Mouse (Mus musculus) ovary, postnatal 36 days (tissue): ENCODE results near the gene Ppp1ca.

Experiments
- DNase-seq: peaks from one replicate; pipeline ENCODE4 v3.0.0; 2022; ENCODE audit warnings: low spot score, mixed read lengths

Ppp1ca gene

DNA sequence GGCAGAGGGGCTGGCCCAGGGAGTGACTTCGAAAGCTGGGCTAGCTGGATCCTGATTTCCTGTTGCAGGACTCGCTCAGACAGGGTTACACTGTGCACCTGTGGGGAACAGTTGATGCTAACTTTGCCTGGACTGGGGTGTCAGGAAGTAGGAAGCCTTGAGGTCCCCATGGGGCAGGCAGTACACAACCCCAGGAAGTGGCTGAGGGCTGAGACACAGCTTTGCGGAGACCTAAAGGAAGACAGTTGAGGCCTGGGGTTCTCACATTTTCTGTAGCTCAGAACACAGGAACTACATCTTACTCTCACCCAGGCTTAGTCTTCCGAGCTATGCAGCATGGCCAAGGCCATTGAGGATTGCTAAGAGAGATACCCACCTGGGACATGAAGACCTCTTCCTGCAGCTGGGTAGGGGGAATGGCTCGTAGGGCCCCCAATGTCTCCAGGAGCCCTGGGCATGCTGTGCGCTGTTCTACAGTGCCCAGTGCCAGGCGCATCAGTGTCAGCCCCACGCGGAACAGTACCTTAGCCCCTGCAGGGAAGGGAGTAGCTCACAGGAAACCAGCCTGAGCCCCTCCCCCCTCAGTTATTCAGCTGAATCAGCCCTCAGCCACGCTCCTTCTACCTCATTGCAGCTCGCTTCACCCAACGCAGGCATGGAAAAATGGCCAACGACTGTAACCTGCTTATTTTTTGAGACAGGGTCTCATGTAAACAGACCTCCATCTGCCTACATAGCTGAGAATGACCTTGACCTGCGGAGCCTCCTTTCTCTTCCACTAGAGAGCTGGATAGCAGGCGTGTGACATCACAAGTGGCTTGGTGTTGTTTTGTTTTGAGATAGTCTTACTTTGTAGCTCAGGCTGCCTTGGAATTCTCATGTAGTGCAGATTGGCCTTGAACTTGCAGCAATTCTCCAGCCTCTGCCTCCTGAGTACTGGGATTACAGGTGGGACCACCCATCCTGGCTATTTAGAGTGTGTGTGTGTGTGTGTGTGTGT lies 6.6 kb upstream of the Ppp1ca start:
- no peak for DNase-seq

DNA sequence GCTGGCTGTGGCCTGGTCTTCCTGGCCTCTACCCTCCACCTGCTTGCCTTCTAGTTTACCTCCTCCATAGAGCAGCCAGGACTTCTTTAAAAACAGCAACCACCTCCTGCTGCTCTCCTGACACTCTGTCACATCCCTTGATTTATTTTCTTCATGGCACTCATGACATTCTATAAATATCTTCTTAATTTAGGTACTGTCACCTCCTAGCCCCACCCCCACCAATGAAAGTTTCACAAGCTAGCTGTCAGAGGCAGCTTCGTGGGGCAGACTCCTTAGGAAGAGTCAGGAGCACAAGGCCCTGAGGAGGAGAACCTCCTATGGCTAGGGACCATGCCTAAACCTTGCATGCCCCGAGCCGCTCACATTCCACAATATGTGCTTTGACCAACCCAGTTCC lies 4.6 kb upstream of the Ppp1ca start:
- DNase-seq, result no peak

DNA sequence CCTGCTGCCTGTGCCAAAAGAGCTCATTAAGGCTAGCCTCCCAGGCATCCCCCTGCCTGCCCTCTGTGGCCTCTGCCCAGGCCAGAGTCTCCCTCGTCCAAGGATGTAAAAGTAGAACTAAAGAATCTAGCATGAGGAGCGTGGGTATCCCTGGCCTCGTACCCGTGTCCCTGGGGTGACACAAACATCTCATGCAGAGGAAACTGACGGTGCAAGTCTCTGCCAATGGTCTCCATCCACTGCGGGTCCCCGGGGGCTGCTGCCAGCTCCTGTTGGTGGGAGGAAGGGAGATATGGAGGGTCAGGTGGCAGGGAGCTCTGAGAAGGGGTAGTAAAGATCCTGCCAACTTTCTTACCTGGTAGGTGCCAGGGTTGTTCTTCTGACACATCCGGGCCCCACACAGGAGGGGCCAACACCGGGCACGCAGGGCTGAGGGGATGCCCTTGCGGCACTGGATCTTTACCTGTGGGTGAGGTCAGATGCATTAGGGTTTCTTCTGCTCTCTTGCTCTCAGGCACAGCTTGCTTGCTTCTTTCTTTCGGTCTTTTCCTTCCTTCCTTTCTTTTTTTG lies 2.7 kb upstream of the Ppp1ca start:
- no peak for DNase-seq

DNA sequence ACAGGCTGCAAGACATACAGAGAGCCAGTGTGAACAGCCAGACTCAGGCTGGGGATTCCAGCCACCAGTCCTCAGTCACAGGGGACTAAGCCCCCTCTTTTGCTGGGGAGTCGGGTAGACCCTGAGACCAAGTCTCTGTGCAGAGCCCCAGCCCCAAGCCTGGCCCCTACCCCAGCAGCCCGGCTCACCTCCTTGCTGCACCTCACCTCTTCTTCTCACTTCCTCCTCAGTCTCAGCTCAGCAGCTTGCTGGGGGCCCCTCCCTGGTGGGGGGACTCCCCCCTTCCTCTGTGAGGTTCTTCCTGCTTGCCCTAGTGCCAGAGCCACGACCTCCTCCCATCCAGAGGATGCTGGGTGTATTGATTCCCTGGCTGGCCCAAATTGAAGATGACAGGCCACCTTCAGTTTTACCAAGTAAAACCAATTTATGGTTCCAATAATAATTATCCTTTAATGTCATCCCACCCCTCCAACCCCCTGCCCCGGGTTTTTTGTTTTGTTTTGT lies 982 bp upstream of the Ppp1ca start, which contains the start of gene Tbc1d10c:
Gene Tbc1d10c (minus strand): TSS at position 454 of the 504 bp plus-strand sequence.
- no peak for DNase-seq

DNA sequence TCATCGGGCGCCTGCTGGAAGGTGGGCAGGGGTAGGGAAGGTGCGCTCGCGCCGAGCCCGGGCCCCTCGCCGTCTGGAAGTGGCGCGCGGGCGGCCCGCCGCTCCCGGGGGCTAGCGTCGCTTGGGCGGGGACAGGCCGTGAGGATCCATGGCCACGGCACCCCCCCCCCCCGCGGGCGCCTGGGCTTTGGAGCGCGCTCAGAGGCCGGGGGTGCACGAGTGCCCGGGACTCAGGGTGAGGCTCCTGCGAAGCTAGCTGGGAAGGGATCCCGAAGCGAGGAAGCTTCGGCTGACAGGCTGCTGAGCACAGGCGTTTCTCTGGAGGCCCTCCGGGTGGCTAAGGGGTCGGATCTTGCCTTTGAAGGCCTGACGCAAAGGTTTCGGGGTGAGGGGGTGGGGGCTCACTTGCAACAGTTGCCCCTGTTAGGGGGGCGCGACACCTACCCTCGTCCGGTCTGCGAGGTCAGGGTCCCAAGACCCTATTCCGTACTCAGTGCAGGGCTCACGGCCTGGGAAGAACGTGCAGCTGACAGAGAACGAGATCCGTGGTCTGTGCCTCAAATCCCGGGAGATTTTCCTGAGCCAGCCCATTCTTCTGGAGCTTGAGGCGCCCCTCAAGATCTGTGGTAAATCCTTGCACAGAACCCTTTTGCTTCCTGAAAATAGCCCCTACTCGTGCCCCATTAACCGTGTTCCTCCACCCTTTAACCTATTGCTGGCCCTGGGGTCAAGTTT lies 553 bp downstream of the Ppp1ca start:
- DNase-seq, result no peak

DNA sequence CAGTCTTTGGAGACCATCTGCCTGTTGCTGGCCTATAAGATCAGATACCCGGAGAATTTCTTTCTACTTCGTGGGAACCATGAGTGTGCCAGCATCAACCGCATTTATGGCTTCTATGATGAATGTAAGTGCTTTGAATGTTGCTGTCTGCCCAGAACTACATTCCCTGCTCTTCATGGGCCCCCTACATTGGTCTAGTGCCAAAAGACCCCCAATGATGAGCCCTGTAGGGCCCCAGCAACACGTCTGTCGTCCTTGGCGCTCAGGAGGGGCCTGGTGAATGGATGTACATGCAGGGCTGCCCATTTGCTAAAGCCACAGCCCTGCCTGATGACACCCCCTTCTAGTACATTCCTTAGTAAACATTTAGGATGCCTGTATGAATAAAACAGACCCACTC lies 1.3 kb downstream of the Ppp1ca start:
- DNase-seq, result no peak

DNA sequence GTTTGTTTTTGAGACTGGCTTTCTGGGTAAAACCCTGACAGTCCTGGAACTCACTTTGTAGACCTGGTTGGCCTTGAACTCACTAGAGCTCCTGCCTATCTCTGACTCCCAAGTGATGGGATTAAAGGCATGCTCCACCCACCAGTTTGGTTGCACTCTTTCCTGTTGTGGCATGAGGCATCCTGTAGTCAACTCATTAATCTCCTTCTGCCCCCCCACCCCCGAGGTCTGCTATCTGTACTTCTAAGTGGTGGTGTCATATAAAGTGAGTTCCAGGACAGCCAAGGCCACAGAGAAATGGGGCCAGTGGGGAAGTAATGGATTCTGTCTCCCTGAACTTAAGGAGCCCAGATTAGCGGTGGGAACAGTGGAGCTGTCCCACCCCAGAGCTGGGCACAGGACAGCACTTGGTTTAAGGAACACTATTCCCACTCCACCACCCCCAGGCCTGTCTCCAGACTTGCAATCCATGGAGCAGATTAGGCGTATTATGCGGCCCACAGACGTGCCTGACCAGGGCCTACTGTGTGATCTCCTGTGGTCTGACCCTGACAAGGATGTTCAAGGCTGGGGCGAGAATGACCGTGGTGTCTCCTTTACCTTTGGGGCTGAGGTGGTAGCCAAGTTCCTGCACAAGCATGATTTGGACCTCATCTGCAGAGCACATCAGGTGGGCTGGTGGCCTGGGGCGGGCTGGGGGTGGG lies 2.3 kb downstream of the Ppp1ca start:
- no peak for DNase-seq

DNA sequence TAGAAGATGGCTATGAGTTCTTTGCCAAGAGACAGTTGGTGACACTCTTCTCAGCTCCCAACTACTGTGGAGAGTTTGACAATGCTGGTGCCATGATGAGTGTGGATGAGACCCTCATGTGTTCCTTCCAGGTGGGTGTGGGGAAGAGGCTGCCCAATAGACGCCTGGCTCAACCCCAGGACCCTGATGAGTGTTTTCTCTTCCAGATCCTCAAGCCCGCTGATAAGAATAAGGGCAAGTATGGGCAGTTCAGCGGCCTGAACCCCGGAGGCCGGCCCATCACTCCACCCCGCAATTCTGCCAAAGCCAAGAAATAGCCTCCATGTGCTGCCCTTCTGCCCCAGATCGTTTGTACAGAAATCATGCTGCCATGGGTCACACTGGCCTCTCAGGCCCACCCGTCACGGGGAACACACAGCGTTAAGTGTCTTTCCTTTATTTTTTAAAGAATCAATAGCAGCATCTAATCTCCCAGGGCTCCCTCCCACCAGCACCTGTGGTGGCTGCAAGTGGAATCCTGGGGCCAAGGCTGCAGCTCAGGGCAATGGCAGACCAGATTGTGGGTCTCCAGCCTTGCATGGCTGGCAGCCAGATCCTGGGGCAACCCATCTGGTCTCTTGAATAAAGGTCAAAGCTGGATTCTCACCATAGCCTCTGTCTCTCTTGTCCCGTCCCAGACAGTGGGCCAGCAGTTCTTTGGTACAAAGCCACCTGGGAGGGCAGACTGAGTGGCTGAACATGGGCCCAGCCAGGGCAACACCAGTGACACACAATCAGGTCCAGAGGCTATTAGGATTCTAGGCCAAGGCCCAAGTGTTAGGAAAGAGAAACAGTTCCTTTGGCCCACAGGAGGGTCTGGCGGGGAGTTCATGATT lies 3.1 kb downstream of the Ppp1ca start:
- DNase-seq, result no peak

DNA sequence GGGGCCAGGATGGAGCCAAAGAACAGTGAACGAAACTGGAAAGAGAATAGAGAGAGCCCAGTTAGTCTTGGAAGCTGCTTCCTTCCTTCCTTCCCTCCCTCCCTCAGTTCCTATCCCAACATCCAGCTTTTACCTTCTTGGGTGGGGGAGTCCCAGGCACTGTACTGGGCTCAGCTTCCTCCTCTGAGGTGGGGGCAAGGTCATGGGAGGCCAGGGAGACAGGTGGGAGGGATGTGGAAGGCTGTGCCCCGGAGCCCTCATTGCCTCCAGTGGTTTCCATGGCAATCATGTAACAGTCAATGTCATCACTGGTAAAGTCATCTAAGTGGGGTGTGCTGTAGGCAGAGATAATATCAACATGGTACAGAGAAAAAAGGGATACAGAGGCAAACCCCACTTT lies 4.2 kb downstream of the Ppp1ca start:
- no peak for DNase-seq

DNA sequence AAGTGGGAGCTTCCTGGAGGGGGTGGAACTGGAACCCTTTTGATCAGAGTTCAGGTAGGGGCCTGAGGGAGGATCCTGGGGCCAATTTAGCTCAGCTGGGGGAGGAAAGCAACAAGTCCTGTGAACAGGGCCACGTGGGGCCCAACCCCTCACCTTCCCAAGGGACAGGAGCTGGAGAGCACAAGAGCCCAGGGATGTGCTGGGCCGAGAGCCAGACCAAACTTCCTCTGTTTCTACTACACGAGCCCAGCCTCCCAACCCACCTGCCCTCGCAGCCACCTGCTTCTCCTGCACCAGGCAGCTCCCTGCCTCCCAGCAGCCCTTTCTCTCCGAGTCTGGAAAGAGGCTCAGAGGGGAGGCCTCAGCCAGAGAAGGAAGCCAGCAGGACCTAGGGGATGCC lies 4.7 kb downstream of the Ppp1ca start:
- no peak for DNase-seq

DNA sequence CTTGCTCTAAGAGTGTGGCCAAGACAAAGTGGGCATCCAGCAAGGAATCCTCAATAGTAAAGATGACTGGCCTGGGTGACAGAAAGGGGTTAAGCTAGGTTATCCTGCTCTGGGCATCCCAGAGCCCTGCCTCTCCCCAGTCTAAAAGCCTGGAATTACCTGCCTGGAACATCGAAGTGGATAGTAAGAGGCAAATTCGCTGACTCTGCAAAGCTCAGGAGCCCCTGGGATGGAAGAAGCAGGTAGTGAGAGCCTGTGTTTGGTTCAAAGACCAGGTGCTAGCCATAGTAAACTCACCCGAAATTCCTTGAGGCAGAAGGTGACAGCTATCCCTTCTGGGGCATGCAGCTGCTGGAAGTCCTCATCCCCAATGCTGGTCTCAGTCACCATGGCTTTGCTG lies 5.3 kb downstream of the Ppp1ca start:
- no peak for DNase-seq

DNA sequence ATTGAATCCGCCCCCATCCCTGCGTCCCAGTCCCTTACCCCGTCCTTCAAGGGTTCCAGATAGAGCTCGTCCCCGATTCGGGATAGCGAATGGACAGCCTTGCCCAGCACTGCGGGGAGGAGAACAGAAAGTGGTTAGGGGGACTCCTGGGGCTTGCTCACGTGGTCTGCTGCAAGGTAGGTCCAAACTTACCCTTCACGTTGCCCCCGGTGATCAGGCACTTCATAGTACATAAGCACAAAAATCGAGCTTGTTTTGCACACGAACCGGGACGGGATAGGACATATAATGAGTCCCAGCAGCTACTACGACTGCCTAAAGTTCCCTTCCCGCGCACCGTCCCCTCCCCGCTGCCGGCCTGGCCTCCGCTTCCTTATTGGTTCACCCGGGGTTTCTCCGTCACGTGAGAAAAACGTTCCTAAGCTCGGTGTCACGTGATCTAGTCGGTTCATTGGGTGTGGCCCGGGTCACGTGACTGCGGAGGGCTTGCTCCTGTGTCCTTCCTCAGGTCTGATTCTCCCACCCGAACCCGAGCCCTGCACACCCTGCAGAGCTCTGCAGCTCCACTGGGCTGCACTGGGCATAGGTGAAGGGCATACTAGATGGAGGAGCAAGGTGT lies 9.5 kb downstream of the Ppp1ca start, which contains the start of gene Rad9a:
Gene Rad9a (minus strand): TSS at position 372 of the 619 bp plus-strand sequence.
- DNase-seq, result peak; percentile 91

DNA sequence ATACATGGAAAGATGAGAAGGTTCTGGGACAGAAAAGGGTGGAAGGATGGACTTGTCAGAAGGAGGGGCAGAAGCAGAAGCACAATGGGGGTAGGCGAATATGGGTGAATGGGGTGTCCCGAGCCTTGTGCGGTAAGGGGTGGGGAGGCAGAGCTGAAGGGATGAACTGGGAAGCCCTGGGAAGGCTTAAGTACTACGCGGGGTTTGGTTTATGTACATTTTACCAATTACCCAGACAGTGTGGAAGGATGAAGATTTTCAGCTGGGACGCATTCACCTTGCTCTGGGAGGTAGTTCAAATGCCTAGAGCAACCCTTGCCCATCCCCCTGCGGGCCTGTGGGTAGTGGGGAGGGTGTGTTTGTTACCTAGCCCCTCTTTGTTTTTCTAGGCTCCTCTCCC lies 10.3 kb downstream of the Ppp1ca start:
- no peak for DNase-seq

DNA sequence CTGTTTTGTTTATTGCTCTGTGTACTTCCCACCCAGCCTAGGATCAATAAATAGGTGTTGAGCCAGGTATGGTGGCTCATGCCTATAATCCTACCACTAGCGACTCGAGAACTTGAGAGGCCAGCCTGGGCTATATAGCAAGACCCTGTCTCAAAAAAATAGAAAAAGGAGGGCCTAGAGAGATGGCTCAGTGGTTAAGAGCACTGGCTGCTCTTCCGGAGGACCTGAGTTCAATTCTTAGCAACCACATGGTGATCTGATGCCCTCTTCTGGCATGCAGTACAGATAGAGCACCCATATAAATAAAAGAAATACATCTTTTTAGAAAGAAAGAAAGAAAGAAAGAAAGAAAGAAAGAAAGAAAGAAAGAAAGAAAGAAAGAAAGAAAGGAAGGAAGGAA lies 11.3 kb downstream of the Ppp1ca start:
- no peak for DNase-seq

DNA sequence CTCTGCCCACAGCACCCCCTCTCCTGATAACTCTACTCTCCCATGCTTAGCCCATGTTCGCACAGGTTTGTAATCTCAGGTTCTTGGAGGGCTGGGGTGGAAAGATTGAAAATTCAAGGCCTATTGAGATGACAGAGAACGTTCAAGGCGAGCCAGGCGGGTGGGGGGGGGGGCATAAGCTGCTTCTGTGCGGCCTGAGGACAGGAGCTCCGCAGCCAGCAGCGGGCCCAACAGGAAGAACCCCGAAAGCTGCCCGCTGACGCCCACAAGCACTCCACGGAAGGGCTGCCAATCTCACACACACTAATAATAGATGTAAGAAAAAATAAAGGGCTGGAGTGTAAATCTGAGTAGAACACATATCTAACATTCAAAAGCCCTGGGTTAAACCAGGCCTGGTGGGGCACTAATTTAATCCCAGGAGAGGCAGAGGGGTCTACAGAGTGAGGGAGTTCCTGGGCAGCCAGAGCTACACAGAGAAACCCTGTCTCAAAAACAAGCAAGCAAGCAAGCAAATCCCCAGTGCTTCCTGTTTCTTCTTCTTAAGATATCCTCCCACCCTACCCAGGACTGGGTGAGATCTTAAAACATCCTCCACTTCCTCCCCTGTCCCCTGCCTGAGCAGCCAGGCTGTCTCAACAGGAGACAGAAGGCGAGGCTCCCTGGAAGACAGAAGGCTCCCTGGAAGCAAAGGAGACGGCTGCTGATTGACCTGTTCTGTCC lies 11.9 kb downstream of the Ppp1ca start:
- DNase-seq, result no peak

DNA sequence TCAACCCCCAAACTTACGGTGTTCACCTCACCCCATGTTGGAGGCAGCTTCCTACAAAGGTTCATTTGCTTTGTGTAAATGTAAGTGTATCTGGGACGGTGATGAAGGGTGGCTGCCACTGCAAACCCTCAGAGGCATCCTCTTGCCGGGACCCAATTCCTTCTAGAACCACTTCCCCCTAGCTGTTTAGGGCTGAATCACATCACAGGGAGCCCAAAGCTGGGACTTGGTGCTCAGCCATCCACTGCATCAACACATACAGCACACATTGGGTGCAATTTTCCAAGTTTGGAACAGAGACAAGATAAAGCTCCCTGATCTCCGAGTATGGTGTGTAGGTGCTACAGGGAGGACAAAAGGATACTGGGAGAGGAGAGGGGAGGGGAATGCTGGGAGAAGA lies 13.0 kb downstream of the Ppp1ca start:
- DNase-seq, result no peak

DNA sequence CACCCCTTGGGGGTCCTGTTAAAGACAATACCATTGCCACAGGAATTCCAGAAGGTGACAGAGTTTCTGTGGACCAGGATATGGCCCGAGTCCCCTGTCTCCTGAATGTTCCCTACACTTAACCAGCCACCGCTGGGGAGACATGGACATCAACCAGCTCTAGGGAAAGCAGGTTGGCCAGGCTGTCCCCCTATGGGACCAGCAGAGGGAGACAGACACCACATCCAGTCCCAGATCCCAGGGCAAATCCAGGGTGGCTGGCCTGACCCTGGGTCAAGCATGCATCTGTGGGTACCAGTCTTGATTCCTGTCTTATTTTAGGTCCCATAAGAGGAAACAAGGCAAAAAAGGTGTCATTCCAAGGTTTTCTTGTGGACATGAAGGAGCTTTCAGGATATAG lies 15.1 kb downstream of the Ppp1ca start:
- peak; percentile 72 for DNase-seq

DNA sequence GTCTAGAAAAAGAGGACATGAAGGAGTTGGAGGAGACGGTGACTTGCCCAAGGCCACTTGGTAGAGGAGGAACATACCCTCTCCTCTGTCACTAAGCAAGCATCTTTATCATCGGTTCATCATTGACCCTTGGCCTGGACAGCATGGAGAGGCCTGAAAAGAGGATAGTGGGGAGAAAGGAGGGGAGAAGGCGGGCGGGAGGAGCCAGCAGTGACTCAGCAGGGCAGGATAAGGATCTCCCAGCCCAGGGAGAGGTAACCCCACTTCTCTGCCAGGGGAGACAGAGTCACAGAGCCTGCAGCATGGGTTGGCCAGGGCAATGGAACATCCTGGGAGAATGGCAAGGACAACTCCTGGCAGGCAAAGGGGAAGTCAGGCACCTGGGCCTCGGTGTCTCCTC lies 16.7 kb downstream of the Ppp1ca start:
- no peak for DNase-seq

DNA sequence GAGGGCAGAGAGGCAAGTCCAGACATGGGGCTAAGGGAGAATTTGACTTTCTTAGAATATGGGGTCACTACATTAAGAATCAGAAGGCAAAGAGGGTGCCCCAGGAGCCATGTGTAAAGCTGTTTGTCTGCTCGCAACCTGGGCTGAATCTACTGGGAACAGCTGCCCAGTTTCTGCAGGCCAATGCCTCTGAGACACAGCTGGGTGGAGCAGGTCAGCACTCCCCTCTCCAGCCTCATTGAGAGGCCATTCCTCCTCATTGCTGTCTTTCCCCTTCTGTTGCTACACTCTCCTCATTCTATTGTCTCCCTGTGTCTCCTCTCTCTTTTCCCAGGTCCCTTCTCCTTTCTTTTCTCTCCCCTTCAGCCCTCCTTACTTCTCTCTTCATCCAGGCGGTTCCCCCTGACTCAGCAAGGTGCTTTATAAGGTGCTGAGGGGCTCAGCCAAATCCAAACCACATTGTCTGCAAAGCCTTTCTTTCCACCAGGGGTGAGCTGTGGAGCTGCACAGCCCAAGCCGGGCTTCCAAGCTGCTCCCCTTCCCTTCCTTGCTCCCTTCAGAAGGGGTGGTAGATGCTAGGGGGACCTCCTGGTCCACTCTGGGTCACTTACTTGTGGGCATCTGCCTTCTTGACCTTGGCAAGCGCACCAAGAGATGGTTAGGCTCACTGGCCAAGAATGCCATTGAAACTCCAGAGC lies 20.2 kb downstream of the Ppp1ca start:
- DNase-seq, result no peak
